Mouse (Mus musculus) neural tube, embryonic 13.5 days (tissue): ENCODE measurements around the gene Tnfrsf14. TPM values are rescaled to one million over a fixed set of nuclear protein-coding genes. Genes with fewer than 3 reads are reported as not detected.

Experiments used
- ATAC-seq: fragments of 200-750 bp; cut with Nextera tagmentation; 2 replicates; pipeline ENCODE4 v1.8.0; 2017; ENCODE audit warnings: low read depth, mild to moderate bottlenecking, moderate TSS enrichment, moderate library complexity
- H3K27ac ChIP-seq: fragments of 300-500 bp; sonication (generic); replicated peaks from 2 replicates; pipeline ENCODE4 v1.5.1; 2015; ENCODE audit warnings: moderate library complexity, mild to moderate bottlenecking, inconsistent platforms
- H3K27me3 ChIP-seq: fragments of 300-500 bp; sonication (generic); 2 replicates; pipeline ENCODE4 v1.6.1; 2015; ENCODE audit warnings: mild to moderate bottlenecking, inconsistent platforms
- H3K36me3 ChIP-seq: fragments of 300-500 bp; sonication (generic); 2 replicates; pipeline ENCODE4 v1.6.1; 2015; ENCODE audit warnings: mild to moderate bottlenecking, inconsistent platforms
- H3K4me1 ChIP-seq: fragments of 300-500 bp; sonication (generic); replicated peaks from 2 replicates; pipeline ENCODE4 v1.6.1; 2015; ENCODE audit warnings: inconsistent platforms
- H3K4me2 ChIP-seq: fragments of 300-500 bp; sonication (generic); 2 replicates; pipeline ENCODE4 v1.6.1; 2015; ENCODE audit warnings: inconsistent platforms, mild to moderate bottlenecking, moderate library complexity
- H3K4me3 ChIP-seq: fragments of 300-500 bp; sonication (generic); 2 replicates; pipeline ENCODE4 v1.5.1; 2015; ENCODE audit warnings: mild to moderate bottlenecking, inconsistent platforms
- H3K9ac ChIP-seq: fragments of 300-500 bp; sonication (generic); 2 replicates; pipeline ENCODE4 v1.6.1; 2015; ENCODE audit warnings: moderate library complexity, mild to moderate bottlenecking, inconsistent platforms
- H3K9me3 ChIP-seq: fragments of 300-500 bp; sonication (generic); 2 replicates; pipeline ENCODE4 v1.6.1; 2016; ENCODE audit warnings: inconsistent platforms
- WGBS: fragments of 180-500 bp; shearing (Covaris S2); methylation state at CpG from one replicate; pipeline ENCODE4 v1.1.7; 2015; 5-methylcytosine and 5-hydroxymethylcytosine counted together
- polyA plus RNA-seq: library from polyadenylated mRNA; unstranded; fragments of >200 nt; fragmentation: Nextera tagmentation; extraction: Ambion mirVana; gene quantifications from 2 replicates; pipeline ENCODE4 v1.2.1, GENCODE M21; 2015

The Tnfrsf14 gene
- polyA plus RNA-seq, 1 experiment from 2014 or later = 0.54 TPM

DNA sequence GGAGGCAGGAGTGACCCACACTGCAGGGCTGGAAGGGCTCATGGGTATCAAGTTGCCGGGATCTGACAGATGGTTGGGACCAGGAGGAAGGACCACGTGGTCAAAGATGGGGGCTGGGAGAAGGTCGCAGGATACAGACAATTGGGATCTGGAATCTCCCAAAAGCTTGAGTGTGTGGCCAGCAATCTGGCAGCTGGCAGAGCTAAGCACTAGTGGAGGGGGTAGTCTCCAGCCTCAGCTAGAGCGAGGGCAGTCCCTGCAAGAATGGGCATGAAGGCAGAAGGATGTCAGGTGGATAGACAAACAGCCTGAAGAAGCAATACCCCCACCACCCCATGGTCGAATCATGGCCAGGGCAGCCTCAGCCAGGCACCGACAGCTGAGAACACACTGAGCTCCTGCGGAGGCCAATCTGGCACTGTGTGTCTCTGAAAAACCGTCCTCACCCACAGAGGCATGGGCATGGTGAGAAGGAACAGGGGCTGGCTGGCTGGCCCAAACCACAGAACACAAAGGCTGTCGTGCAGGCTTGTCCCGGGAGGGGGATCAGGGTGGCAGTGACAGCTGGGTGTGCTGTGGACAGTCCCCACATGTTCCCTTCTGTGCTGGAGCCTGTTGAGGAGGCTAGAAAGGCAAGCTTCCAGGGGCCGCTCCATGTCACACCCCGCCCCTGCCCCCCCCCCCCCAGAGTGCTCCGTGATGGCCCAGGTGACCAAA lies 41.3 kb downstream of the Tnfrsf14 start:
- Histone ChIP-seq H3K9ac (no peak overlapping the region), H3K27ac (no peak overlapping the region), H3K4me1 (no peaks in the 10 kb centered on the region), H3K36me3 (no peaks in the 10 kb centered on the region), H3K4me3 (no peak overlapping the region), H3K27me3 (no peaks in the 10 kb centered on the region), H3K9me3 (no peaks in the 10 kb centered on the region), H3K4me2 (no peak overlapping the region)
- 68% methylated on average over 13 of the region's 13 CpGs for WGBS
- no peak for ATAC-seq

DNA sequence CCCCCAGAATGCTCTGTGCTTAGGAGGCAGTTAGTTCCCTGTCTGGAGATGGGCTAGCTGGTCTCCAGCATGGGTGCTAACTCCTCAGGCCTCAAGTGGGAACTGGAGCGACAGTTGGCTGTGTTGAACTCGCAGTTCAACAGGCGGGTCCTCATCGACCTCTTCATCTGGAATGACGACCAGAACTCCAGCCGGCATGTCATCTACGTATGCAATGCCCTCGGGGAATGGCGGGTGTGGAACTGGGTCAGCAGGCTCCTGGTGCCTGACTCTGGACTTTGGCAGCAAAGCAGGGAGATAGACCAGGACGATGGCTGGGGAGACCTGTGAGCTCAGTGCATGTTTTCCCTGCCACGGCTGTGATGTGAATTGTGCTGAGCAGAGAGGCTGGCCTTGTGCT lies 42.9 kb downstream of the Tnfrsf14 start:
- WGBS = 88% methylated on average over 11 of the region's 11 CpGs
- Histone ChIP-seq H3K27me3 (no peaks in the 10 kb centered on the region), H3K4me2 (no peak overlapping the region), H3K9ac (no peak overlapping the region), H3K27ac (no peak overlapping the region), H3K9me3 (no peaks in the 10 kb centered on the region), H3K36me3 (no peaks in the 10 kb centered on the region), H3K4me1 (no peaks in the 10 kb centered on the region), H3K4me3 (no peak overlapping the region)
- ATAC-seq = no peak

DNA sequence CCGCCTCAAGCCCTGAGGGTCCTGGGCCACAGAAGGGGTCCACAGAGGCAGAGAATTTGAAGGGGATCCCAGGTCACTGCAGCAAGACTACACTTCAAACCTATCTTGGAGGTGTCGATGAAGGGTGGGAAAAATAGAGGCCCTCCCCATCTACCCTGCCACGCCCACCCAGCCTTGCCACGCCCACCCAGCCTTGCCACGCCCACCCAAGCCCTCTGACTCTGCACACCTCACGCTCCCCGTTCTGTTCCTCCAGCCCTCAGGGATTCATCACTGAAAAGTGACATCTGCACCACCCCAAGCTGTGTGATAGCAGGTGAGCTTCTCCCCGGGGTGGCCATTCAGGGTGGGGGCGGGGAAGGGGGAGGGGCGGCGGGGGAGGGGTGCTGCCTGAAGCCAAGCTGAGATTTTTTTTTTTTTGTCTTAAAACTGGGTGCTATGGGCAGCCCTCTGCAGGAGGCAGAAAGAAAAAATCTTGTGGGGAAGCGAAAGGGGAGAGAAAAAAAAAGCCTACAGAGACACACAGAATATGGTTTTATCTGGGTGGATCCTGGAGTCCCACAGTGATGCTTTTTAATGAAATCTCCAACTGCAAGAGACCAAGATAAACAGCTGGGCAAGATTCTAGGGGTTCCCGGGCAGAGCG lies 46.2 kb downstream of the Tnfrsf14 start:
- Histone ChIP-seq H3K27ac (no peak overlapping the region), H3K4me3 (no peak overlapping the region), H3K9ac (no peak overlapping the region), H3K4me2 (no peak overlapping the region), H3K36me3 (no peaks in the 10 kb centered on the region), H3K4me1 (peaks cover 7% of the 10 kb centered on the region), H3K27me3 (no peaks in the 10 kb centered on the region), H3K9me3 (no peaks in the 10 kb centered on the region)
- 25% methylated on average over 14 of the region's 14 CpGs for WGBS
- ATAC-seq = no peak

GRCm38 (mm10) chr4:154880730-154881129 lies 47.6 kb downstream of the Tnfrsf14 start:
- H3K4me3 ChIP-seq = no peak overlapping the region
- H3K4me1 ChIP-seq = peaks cover 7% of the 10 kb centered on the region
- H3K27me3 ChIP-seq = 0 out of 2 replicates have a peak, but pooled peaks cover 8% of the 10 kb centered on the region
- no peak overlapping the region for H3K9ac ChIP-seq
- H3K4me2 ChIP-seq = no peak overlapping the region
- no peak overlapping the region for H3K27ac ChIP-seq
- ATAC-seq = no peak
- H3K36me3 ChIP-seq = no peaks in the 10 kb centered on the region
- H3K9me3 ChIP-seq = no peaks in the 10 kb centered on the region
- 85% methylated on average over 6 of the region's 6 CpGs for WGBS

GRCm38 (mm10) chr4:154877864-154878548 lies 50.4 kb downstream of the Tnfrsf14 start:
- H3K4me2 ChIP-seq = peak overlapping the region; percentile 61
- H3K9ac ChIP-seq = peak overlapping the region; percentile 70
- ATAC-seq = peak; percentile 98
- 15% methylated on average over 16 of the region's 18 CpGs for WGBS
- peak overlapping the region; percentile 36 for H3K4me3 ChIP-seq
- peak overlapping the region; percentile 70 for H3K27ac ChIP-seq
- H3K36me3 ChIP-seq = no peaks in the 10 kb centered on the region
- H3K27me3 ChIP-seq = peaks cover 17% of the 10 kb centered on the region; the same call in 1 of the 2 replicates
- H3K9me3 ChIP-seq = no peaks in the 10 kb centered on the region
- H3K4me1 ChIP-seq = peaks cover 7% of the 10 kb centered on the region

- Histone ChIP-seq H3K27ac (no peak overlapping the region), H3K27me3 (peaks cover 37% of the 10 kb centered on the region), H3K9me3 (no peaks in the 10 kb centered on the region), H3K9ac (no peak overlapping the region), H3K4me3 (no peak overlapping the region), H3K4me2 (no peak overlapping the region), H3K36me3 (no peaks in the 10 kb centered on the region), H3K4me1 (peaks cover 7% of the 10 kb centered on the region)
- 81% methylated on average over 6 of the region's 6 CpGs for WGBS
- no peak for ATAC-seq
These were observed 55.2 kb downstream of the Tnfrsf14 start for GRCm38 (mm10) chr4:154873186-154873585.

Other genes with a start within 250 kb of the Tnfrsf14 start
- gene Ttc34, start 91.1 kb downstream of the Tnfrsf14 start, polyA plus RNA-seq = 0.52 and 0.72 TPM in 2 replicates
- 0.17 and 0.22 TPM in 2 replicates for gene Mmel1, start 59.0 kb downstream of the Tnfrsf14 start, polyA plus RNA-seq
- 38.7 and 44.0 TPM in 2 replicates for gene Fam213b, start 29.4 kb downstream of the Tnfrsf14 start, polyA plus RNA-seq
- gene Hes5, start 32.4 kb upstream of the Tnfrsf14 start, polyA plus RNA-seq = 119 and 125 TPM in 2 replicates
- gene Pank4, start 35.6 kb upstream of the Tnfrsf14 start, polyA plus RNA-seq = 36.6 and 36.8 TPM in 2 replicates
- 6.1 and 6.2 TPM in 2 replicates for gene Plch2, start 128.2 kb upstream of the Tnfrsf14 start, polyA plus RNA-seq
- 15.9 and 17.8 TPM in 2 replicates for gene Pex10, start 138.5 kb upstream of the Tnfrsf14 start, polyA plus RNA-seq
- 136 and 141 TPM in 2 replicates for gene Rer1, start 157.8 kb upstream of the Tnfrsf14 start, polyA plus RNA-seq
- gene Morn1, start 158.0 kb upstream of the Tnfrsf14 start, polyA plus RNA-seq = 5.6 and 5.7 TPM in 2 replicates